Mouse (Mus musculus) forebrain, embryonic 11.5 days (tissue): ENCODE data around the gene C2. TPM values are rescaled to one million over a fixed set of nuclear protein-coding genes. Genes with fewer than 3 reads are reported as not detected.

Experiments used
- ATAC-seq: fragments of 200-750 bp; cut with Nextera tagmentation; replicated peaks from 2 replicates; pipeline ENCODE4 v1.8.0; 2017; ENCODE audit warnings: moderate TSS enrichment; ENCODE audit not compliant: low FRiP score
- DNase-seq: peaks from one replicate; pipeline ENCODE4 v3.0.0-alpha.2; 2017; ENCODE audit warnings: low spot score
- H3K27ac ChIP-seq: fragments of 300-500 bp; sonication (generic); 2 replicates; pipeline ENCODE4 v1.5.1; 2014; ENCODE audit warnings: low read depth, low read length
- H3K27me3 ChIP-seq: fragments of 300-500 bp; sonication (generic); 2 replicates; pipeline ENCODE4 v1.6.1; 2014; ENCODE audit warnings: mild to moderate bottlenecking, low read length, mixed read lengths; ENCODE audit not compliant: control insufficient read depth, insufficient read depth
- H3K36me3 ChIP-seq: fragments of 300-500 bp; sonication (generic); 2 replicates; pipeline ENCODE4 v1.6.1; 2014; ENCODE audit warnings: mild to moderate bottlenecking, low read length, moderate library complexity, mixed read lengths; ENCODE audit not compliant: control insufficient read depth, insufficient read depth
- H3K4me1 ChIP-seq: fragments of 300-500 bp; sonication (generic); replicated peaks from 2 replicates; pipeline ENCODE4 v1.6.1; 2014; ENCODE audit warnings: low read length, mixed read lengths; ENCODE audit not compliant: control insufficient read depth, insufficient read depth
- H3K4me2 ChIP-seq: fragments of 300-500 bp; sonication (generic); 2 replicates; pipeline ENCODE4 v1.6.1; 2014; ENCODE audit warnings: low read depth, mild to moderate bottlenecking, low read length, moderate library complexity, mixed read lengths; ENCODE audit not compliant: severe bottlenecking
- H3K4me3 ChIP-seq: fragments of 300-500 bp; sonication (generic); 2 replicates; pipeline ENCODE4 v1.5.1; 2014; ENCODE audit warnings: low read depth, low read length
- H3K9ac ChIP-seq: fragments of 300-500 bp; sonication (generic); 2 replicates; pipeline ENCODE4 v1.6.1; 2014; ENCODE audit warnings: low read length
- H3K9me3 ChIP-seq: fragments of 300-500 bp; sonication (generic); 2 replicates; pipeline ENCODE4 v1.6.1; 2016; ENCODE audit warnings: low read length, mixed read lengths; ENCODE audit not compliant: control insufficient read depth
- WGBS: fragments of 180-500 bp; shearing (Covaris S2); extraction: QIAGEN DNeasy Blood & Tissue Kit; methylation state at CpG from one replicate; pipeline ENCODE4 v1.1.7; 2014; 5-methylcytosine and 5-hydroxymethylcytosine counted together
- polyA plus RNA-seq: library from polyadenylated mRNA; unstranded; fragments of >200 nt; fragmentation: Nextera tagmentation; extraction: Ambion mirVana; gene quantifications from 2 replicates; pipeline ENCODE4 v1.2.1, GENCODE M21; 2014

Gene C2
- polyA plus RNA-seq, 1 experiment from 2014 or later = 1.1 TPM

DNA sequence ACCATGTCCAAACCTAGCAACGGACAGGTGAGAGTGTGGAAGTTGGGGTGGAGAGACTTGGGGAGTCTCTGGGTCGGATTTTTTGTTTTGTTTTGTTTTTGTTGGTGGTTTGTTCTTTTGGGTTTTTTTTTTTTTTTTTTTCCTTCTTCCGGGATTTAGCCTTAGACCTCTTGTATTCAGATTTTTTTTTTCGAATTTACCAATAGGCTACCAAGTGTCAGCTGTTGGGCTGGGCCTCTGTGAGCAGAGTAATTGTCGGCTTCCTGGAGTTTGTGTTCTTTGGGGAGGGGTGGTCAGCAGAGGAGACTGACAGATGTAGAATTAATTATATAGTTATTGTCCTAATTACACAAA, 1.8 kb upstream of the C2 start:
- H3K27me3 ChIP-seq = no peaks in the 10 kb centered on the region
- peaks cover 7% of the 10 kb centered on the region for H3K4me1 ChIP-seq
- H3K4me3 ChIP-seq = peak overlapping the region; percentile 94
- DNase-seq (no peak), ATAC-seq (no peak)
- WGBS = 2% methylated on average over 5 of the region's 5 CpGs
- H3K9me3 ChIP-seq = no peaks in the 10 kb centered on the region
- H3K36me3 ChIP-seq = peaks cover 15% of the 10 kb centered on the region; the same call in 1 of the 2 replicates
- peak overlapping the region; percentile 98 for H3K9ac ChIP-seq
- peak overlapping the region; percentile 94; the same call in 1 of the 2 replicates for H3K27ac ChIP-seq
- peak overlapping the region; percentile 98 for H3K4me2 ChIP-seq

GRCm38 (mm10) chr17:34899053-34899889, 1.2 kb upstream of the C2 start:
- Histone ChIP-seq H3K4me3 (peak overlapping the region; percentile 94), H3K36me3 (peaks cover 15% of the 10 kb centered on the region; the same call in 1 of the 2 replicates), H3K27ac (peak overlapping the region; percentile 94), H3K9me3 (no peaks in the 10 kb centered on the region), H3K4me2 (peak overlapping the region; percentile 98), H3K4me1 (peaks cover 7% of the 10 kb centered on the region), H3K9ac (peak overlapping the region; percentile 98), H3K27me3 (no peaks in the 10 kb centered on the region)
- peak; percentile 1; the same call in 1 of the 2 replicates for ATAC-seq
- 0% methylated on average over 37 of the region's 45 CpGs for WGBS
- peak; percentile 79 for DNase-seq

DNA sequence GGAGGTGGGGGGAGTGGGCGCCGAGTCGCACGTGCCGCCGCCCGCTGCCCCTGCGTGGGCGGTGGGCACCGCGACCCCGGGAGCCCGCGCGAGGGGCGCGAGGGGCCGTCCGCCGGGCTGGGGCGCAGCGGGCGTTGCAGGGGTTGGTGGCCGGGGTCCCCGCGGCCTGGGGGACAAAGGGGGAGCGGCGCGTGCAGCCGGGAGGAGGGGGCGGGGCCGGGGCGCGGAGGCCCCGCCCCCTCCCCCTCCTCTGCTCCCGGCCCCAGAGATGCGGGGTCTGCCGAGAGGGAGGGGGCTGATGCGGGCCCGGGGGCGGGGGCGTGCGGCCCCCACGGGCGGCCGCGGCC, 614 bp upstream of the C2 start:
- Histone ChIP-seq H3K9me3 (no peaks in the 10 kb centered on the region), H3K27me3 (no peaks in the 10 kb centered on the region), H3K27ac (peak overlapping the region; percentile 94), H3K36me3 (peaks cover 12% of the 10 kb centered on the region; the same call in 1 of the 2 replicates), H3K4me2 (peak overlapping the region; percentile 98), H3K4me1 (peaks cover 9% of the 10 kb centered on the region), H3K4me3 (peak overlapping the region; percentile 94), H3K9ac (peak overlapping the region; percentile 98)
- 0 out of 2 replicates have a peak, but pooled peaks have one; percentile 3 for ATAC-seq
- under 1% methylated on average over 28 of the region's 47 CpGs for WGBS
- DNase-seq = peak; percentile 85

GRCm38 (mm10) chr17:34897373-34898159, 499 bp downstream of the C2 start:
- peaks cover 4% of the 10 kb centered on the region; the same call in 1 of the 2 replicates for H3K36me3 ChIP-seq
- H3K27me3 ChIP-seq = no peaks in the 10 kb centered on the region
- H3K9ac ChIP-seq = peak overlapping the region; percentile 98
- H3K4me1 ChIP-seq = peaks cover 12% of the 10 kb centered on the region
- H3K9me3 ChIP-seq = no peaks in the 10 kb centered on the region
- H3K4me2 ChIP-seq = peak overlapping the region; percentile 98
- peak overlapping the region; percentile 94 for H3K27ac ChIP-seq
- H3K4me3 ChIP-seq = peak overlapping the region; percentile 94
- DNase-seq = no peak
- ATAC-seq = no peak
- 26% methylated on average over 10 of the region's 10 CpGs for WGBS

DNA sequence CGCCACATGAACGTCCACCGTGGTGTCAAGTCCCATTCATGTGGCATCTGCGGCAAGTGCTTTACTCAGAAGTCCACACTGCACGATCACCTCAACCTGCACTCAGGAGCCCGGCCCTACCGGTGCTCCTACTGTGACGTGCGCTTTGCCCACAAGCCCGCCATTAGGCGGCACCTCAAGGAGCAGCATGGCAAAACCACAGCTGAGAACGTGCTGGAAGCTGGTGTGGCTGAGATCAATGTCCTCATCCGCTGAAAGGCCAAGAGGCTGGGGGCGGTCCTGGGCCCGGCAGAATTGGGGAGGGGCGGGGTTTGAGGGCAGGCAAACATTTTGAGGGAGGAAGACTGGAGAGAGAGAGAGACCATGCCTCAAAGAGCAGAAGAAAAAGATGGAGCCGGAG, 1.7 kb downstream of the C2 start:
- Histone ChIP-seq H3K36me3 (peaks cover 4% of the 10 kb centered on the region; the same call in 1 of the 2 replicates), H3K4me2 (peak overlapping the region; percentile 86; the same call in 1 of the 2 replicates), H3K27ac (no peak overlapping the region), H3K9me3 (no peaks in the 10 kb centered on the region), H3K4me3 (no peak overlapping the region), H3K9ac (no peak overlapping the region), H3K27me3 (no peaks in the 10 kb centered on the region), H3K4me1 (peaks cover 12% of the 10 kb centered on the region)
- WGBS = 85% methylated on average over 17 of the region's 17 CpGs
- DNase-seq = no peak
- no peak for ATAC-seq

DNA sequence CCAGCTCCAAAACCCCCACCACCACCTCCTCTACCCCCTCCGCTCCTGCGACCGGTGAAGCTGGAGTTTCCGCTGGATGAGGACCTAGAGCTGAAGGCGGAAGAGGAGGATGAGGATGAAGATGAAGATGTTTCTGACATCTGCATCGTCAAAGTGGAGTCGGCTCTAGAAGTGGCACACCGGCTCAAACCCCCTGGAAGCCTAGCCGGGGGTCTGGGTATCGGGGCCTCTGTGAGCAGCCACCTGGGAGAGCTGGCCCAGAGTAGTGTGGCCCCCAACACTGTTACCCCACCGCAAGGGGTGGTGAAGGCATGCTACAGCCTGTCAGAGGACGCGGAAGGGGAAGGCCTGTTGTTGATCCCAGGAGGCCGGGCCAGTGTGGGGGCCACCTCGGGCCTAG, 2.3 kb downstream of the C2 start:
- Histone ChIP-seq H3K4me2 (peak overlapping the region; percentile 86), H3K4me3 (peak overlapping the region; percentile 91), H3K9ac (peak overlapping the region; percentile 97), H3K27ac (no peak overlapping the region), H3K27me3 (no peaks in the 10 kb centered on the region), H3K4me1 (peaks cover 12% of the 10 kb centered on the region), H3K36me3 (peaks cover 4% of the 10 kb centered on the region; the same call in 1 of the 2 replicates), H3K9me3 (no peaks in the 10 kb centered on the region)
- 95% methylated on average over 15 of the region's 15 CpGs for WGBS
- DNase-seq (peak; percentile 63), ATAC-seq (no peak)

GRCm38 (mm10) chr17:34894801-34895530, 3.1 kb downstream of the C2 start:
- Histone ChIP-seq H3K4me3 (peak overlapping the region; percentile 91), H3K9me3 (no peaks in the 10 kb centered on the region), H3K27me3 (no peaks in the 10 kb centered on the region), H3K4me2 (peak overlapping the region; percentile 86), H3K4me1 (peaks cover 12% of the 10 kb centered on the region), H3K36me3 (peaks cover 4% of the 10 kb centered on the region; the same call in 1 of the 2 replicates), H3K27ac (peak overlapping the region; percentile 88), H3K9ac (peak overlapping the region; percentile 97)
- 8% methylated on average over 50 of the region's 51 CpGs for WGBS
- ATAC-seq (peak; percentile 22), DNase-seq (peak; percentile 71)

- Histone ChIP-seq H3K9ac (peak overlapping the region; percentile 97), H3K9me3 (no peaks in the 10 kb centered on the region), H3K27me3 (no peaks in the 10 kb centered on the region), H3K4me3 (peak overlapping the region; percentile 91), H3K27ac (peak overlapping the region; percentile 88), H3K4me1 (peaks cover 11% of the 10 kb centered on the region), H3K4me2 (peak overlapping the region; percentile 86), H3K36me3 (peaks cover 4% of the 10 kb centered on the region; the same call in 1 of the 2 replicates)
- ATAC-seq (peak; percentile 87), DNase-seq (peak; percentile 98)
- WGBS = 1% methylated on average over 49 of the region's 51 CpGs
Observed at GRCm38 (mm10) chr17:34894074-34894597, 3.9 kb downstream of the C2 start.
